Comparison of ENCODE assay signal across 7 mouse cellular contexts in genomic region chr2:167688126-167688497, GRCm38 (mm10). TPM values are rescaled to one million over a fixed set of nuclear protein-coding genes. Genes with fewer than 3 reads are reported as not detected.
DNase-seq lines count a peak whose midpoint lies in the region; ATAC-seq lines count a peak whose summit lies in the region.

No protein-coding gene starts in this region.

- H3K27ac ChIP-seq in forebrain, embryonic 14.5 days (ENCODE audit: low read depth, low read length), result no peak overlapping the region
- H3K27ac ChIP-seq in liver, embryonic 16.5 days (ENCODE audit: low read length), result peak overlapping the region; percentile 89
- H3K27ac ChIP-seq in stomach, embryonic 16.5 days (ENCODE audit: low read length), result no peak overlapping the region; the same call in 1 of the 2 replicates

- peaks cover 29% of the 10 kb centered on the region for H3K27me3 ChIP-seq in forebrain, embryonic 14.5 days (replicated peaks; ENCODE audit: control insufficient read depth, insufficient read depth, low read length)
- peaks cover 29% of the 10 kb centered on the region for H3K27me3 ChIP-seq in liver, embryonic 16.5 days (ENCODE audit: control insufficient read depth, insufficient read depth, low read depth, low read length)
- no peaks in the 10 kb centered on the region for H3K27me3 ChIP-seq in stomach, embryonic 16.5 days (ENCODE audit: control insufficient read depth, insufficient read depth, low read length)

- no peak overlapping the region for H3K9ac ChIP-seq in forebrain, embryonic 14.5 days (ENCODE audit: low read length)
- H3K9ac ChIP-seq in liver, embryonic 16.5 days (ENCODE audit: low read depth, low read length), result peak overlapping the region; percentile 68
- peak overlapping the region; percentile 94 for H3K9ac ChIP-seq in stomach, embryonic 16.5 days (ENCODE audit: low read length)

- H3K4me2 ChIP-seq in forebrain, embryonic 14.5 days (ENCODE audit: low read length), result peak overlapping the region; percentile 93
- peak overlapping the region; percentile 85 for H3K4me2 ChIP-seq in liver, embryonic 16.5 days (ENCODE audit: low read depth, low read length)
- H3K4me2 ChIP-seq in stomach, embryonic 16.5 days (ENCODE audit: low read depth, low read length), result peak overlapping the region; percentile 90

- peak; percentile 25 to 49 for DNase-seq in left cerebral cortex, postnatal 36 days (ENCODE audit: low spot score in 2 of 2)
- DNase-seq in left cerebral cortex, adult 11 months (ENCODE audit: low spot score), result no peak
- peak; percentile 75 for DNase-seq in adrenal gland, postnatal 10 days
- DNase-seq in forebrain, embryonic 14.5 days (ENCODE audit: low spot score), result no peak
- DNase-seq in testis, postnatal 14 days (ENCODE audit: low spot score), result no peak

- no peaks in the 10 kb centered on the region for H3K36me3 ChIP-seq in forebrain, embryonic 14.5 days (ENCODE audit: control insufficient read depth, insufficient read depth, low read length)
- H3K36me3 ChIP-seq in liver, embryonic 16.5 days (ENCODE audit: control insufficient read depth, insufficient read depth), result no peaks in the 10 kb centered on the region
- H3K36me3 ChIP-seq in stomach, embryonic 16.5 days (ENCODE audit: control insufficient read depth, insufficient read depth, low read length), result no peaks in the 10 kb centered on the region

- H3K4me1 ChIP-seq in forebrain, embryonic 14.5 days (ENCODE audit: control insufficient read depth, insufficient read depth, low read length), result peaks cover 8% of the 10 kb centered on the region
- H3K4me1 ChIP-seq in liver, embryonic 16.5 days (ENCODE audit: control insufficient read depth, low read depth, low read length), result peaks cover 23% of the 10 kb centered on the region
- H3K4me1 ChIP-seq in stomach, embryonic 16.5 days (ENCODE audit: control insufficient read depth, insufficient read depth, low read length), result peaks cover 22% of the 10 kb centered on the region

- peak overlapping the region; percentile 60; the same call in 1 of the 2 replicates for H3K4me3 ChIP-seq in forebrain, embryonic 14.5 days (ENCODE audit: low read depth, low read length)
- H3K4me3 ChIP-seq in liver, embryonic 16.5 days (ENCODE audit: low read depth, low read length), result peak overlapping the region; percentile 72
- H3K4me3 ChIP-seq in stomach, embryonic 16.5 days (replicated peaks; ENCODE audit: low read length), result peak overlapping the region; percentile 80

- intact Hi-C loops in left cerebral cortex, postnatal 36 days (cut with DNase I), result loop anchor here (5.0 to 10.0 kb wide), 2 partner anchors 329 to 387 kb away; no protein-coding TSS in a partner anchor

- peak; percentile 36 for ATAC-seq in forebrain, embryonic 14.5 days
- peak; percentile 23 for ATAC-seq in liver, embryonic 16.5 days (ENCODE audit: low read depth)
- peak; percentile 14; the same call in 1 of the 2 replicates for ATAC-seq in stomach, embryonic 16.5 days (ENCODE audit: insufficient read depth, low FRiP score)

- 19% methylated on average over 12 of the region's 12 CpGs for WGBS in forebrain, embryonic 14.5 days
- WGBS in liver, embryonic 16.5 days (ENCODE audit: insufficient replicate concordance), result 47% methylated on average over 12 of the region's 12 CpGs
- WGBS in stomach, embryonic 16.5 days, result 18% methylated on average over 12 of the region's 12 CpGs

- no peaks in the 10 kb centered on the region for H3K9me3 ChIP-seq in forebrain, embryonic 14.5 days (replicated peaks; ENCODE audit: control insufficient read depth, low read length)
- H3K9me3 ChIP-seq in liver, embryonic 16.5 days (replicated peaks; ENCODE audit: control insufficient read depth, low read length), result no peaks in the 10 kb centered on the region
- no peaks in the 10 kb centered on the region for H3K9me3 ChIP-seq in stomach, embryonic 16.5 days (replicated peaks; ENCODE audit: control insufficient read depth, low read length)

RNA-seq across cellular contexts. Expression of gene Cebpb, which starts 0.6 kb away (rescaled TPM):
- 10 to 100 TPM; 12.9 to 18.8 TPM for total RNA-seq in left cerebral cortex, postnatal 36 days (2021)
- 100 to 1,000 TPM; 269 to 439 TPM for total RNA-seq in adrenal gland, postnatal 10 days (2021)
- polyA plus RNA-seq in forebrain, embryonic 14.5 days (2014; fragmentation: Nextera tagmentation; extraction: Ambion mirVana), result 0.11 and 0.38 TPM in 2 replicates
- 0.46 and 0.61 TPM in 2 replicates for polyA plus RNA-seq in liver, embryonic 16.5 days (2015; fragmentation: Nextera tagmentation; extraction: Ambion mirVana)
- polyA plus RNA-seq in stomach, embryonic 16.5 days (2015; fragmentation: Nextera tagmentation; extraction: Ambion mirVana), result 0.69 and 0.92 TPM in 2 replicates

RNA-seq across cellular contexts. Expression of gene Tmem189, which starts 1.5 kb away (rescaled TPM):
- 10 to 100 TPM; 45.2 to 48.3 TPM for total RNA-seq in left cerebral cortex, postnatal 36 days (2021)
- 10 to 100 TPM; 31.2 to 33.5 TPM for total RNA-seq in adrenal gland, postnatal 10 days (2021)
- polyA plus RNA-seq in forebrain, embryonic 14.5 days (2014; fragmentation: Nextera tagmentation; extraction: Ambion mirVana), result 21.3 and 24.8 TPM in 2 replicates
- 13.7 and 14.0 TPM in 2 replicates for polyA plus RNA-seq in liver, embryonic 16.5 days (2015; fragmentation: Nextera tagmentation; extraction: Ambion mirVana)
- 35.7 and 36.8 TPM in 2 replicates for polyA plus RNA-seq in stomach, embryonic 16.5 days (2015; fragmentation: Nextera tagmentation; extraction: Ambion mirVana)

RNA-seq across cellular contexts. Expression of gene Gm20431, which starts 26.8 kb away (rescaled TPM):
- 10 to 100 TPM; 42.3 to 46.8 TPM for total RNA-seq in left cerebral cortex, postnatal 36 days (2021)
- 10 to 100 TPM; 16.4 to 17.5 TPM for total RNA-seq in adrenal gland, postnatal 10 days (2021)
- 5.4 and 6.8 TPM in 2 replicates for polyA plus RNA-seq in forebrain, embryonic 14.5 days (2014; fragmentation: Nextera tagmentation; extraction: Ambion mirVana)
- not detected in 2 replicates for polyA plus RNA-seq in liver, embryonic 16.5 days (2015; fragmentation: Nextera tagmentation; extraction: Ambion mirVana)
- 9.2 TPM in 1 of 2 replicates, not detected in the other for polyA plus RNA-seq in stomach, embryonic 16.5 days (2015; fragmentation: Nextera tagmentation; extraction: Ambion mirVana)

RNA-seq across cellular contexts. Expression of gene Ube2v1, which starts 56.2 kb away (rescaled TPM):
- 100 to 1,000 TPM; 246 to 259 TPM for total RNA-seq in left cerebral cortex, postnatal 36 days (2021)
- 100 to 1,000 TPM; 159 to 162 TPM for total RNA-seq in adrenal gland, postnatal 10 days (2021)
- polyA plus RNA-seq in forebrain, embryonic 14.5 days (2014; fragmentation: Nextera tagmentation; extraction: Ambion mirVana), result 238 and 265 TPM in 2 replicates
- 168 and 175 TPM in 2 replicates for polyA plus RNA-seq in liver, embryonic 16.5 days (2015; fragmentation: Nextera tagmentation; extraction: Ambion mirVana)
- 267 and 298 TPM in 2 replicates for polyA plus RNA-seq in stomach, embryonic 16.5 days (2015; fragmentation: Nextera tagmentation; extraction: Ambion mirVana)

Comparison
In these comparisons a context has a peak if more than half of its experiments do, and no peak if none do; other contexts are left out.
1. DNase-seq: peak in left cerebral cortex, postnatal 36 days (2 of 2) and adrenal gland, postnatal 10 days (single experiment); none in left cerebral cortex, adult 11 months (single experiment), forebrain, embryonic 14.5 days (single experiment) and testis, postnatal 14 days (single experiment).
2. Peak in every context shown above with its lines, with median percentiles within 50 percentile points of each other: ATAC-seq, H3K4me2 ChIP-seq and H3K4me3 ChIP-seq.